Comparison of ENCODE assay signal across 8 mouse cellular contexts in the genomic region with DNA sequence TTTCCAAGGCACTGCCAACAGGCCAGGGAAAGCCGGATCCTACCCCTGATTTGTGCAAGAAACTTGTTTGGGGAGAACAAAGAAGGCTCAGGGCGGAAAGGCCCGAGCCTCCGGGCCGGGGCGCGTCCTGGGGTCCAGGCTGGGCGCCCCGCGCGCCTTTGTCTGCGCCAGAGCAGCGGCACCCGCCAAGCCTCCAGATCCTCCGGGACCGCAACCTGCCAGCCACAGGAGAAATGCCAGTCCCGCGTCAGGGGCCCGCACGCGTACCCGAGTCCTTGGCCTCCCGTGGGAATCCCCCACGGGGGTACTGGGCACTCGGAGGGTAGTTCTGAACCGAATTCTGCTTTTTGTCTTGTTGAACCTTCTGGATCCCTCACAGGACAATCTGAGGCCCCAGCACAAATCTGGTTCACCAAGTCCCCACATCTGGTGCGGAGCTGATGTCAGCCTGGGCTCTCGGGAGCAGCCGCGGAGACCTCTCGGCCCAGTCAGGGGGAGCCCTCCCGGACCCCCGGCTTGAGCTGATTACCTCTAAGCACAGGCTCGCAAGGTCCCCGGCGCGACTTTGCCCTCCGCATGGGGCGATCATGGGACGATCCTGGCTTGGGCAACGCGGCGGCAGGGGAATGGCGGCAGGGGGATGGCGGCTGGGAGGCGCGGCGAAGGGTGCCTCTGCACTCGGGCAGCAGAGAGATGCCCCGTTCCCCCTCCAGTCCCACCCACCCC. TPM values are rescaled to one million over a fixed set of nuclear protein-coding genes. Genes with fewer than 3 reads are reported as not detected.
DNase-seq lines count a peak whose midpoint lies in the region; ATAC-seq and TF ChIP-seq lines count a peak whose summit lies in the region.

No protein-coding gene starts in this region.

- H3K9me3 ChIP-seq in intestine, embryonic 14.5 days (ENCODE audit: control insufficient read depth, low read length) = 0 out of 2 replicates have a peak, but pooled peaks cover 2% of the 10 kb centered on the region

- no peaks in the 10 kb centered on the region for H3K36me3 ChIP-seq in intestine, embryonic 14.5 days (ENCODE audit: control insufficient read depth, insufficient read depth, low read length)

- TF ChIP-seq POLR2A in brain, embryonic 14.5 days (IDR thresholded peaks at IDR 0.05; ENCODE audit: borderline replicate concordance, extremely low read depth, insufficient read depth, insufficient read length, poor library complexity, severe bottlenecking) = peak; percentile 24; the same call in 1 of the 2 replicates
- TF ChIP-seq POLR2A in lung, adult 2 months (IDR thresholded peaks at IDR 0.05; ENCODE audit: borderline replicate concordance, extremely low read depth, low read depth, low read length) = no peak

- H3K4me1 ChIP-seq in intestine, embryonic 14.5 days (replicated peaks; ENCODE audit: control insufficient read depth, insufficient read depth, low read length) = peaks cover 27% of the 10 kb centered on the region
- H3K4me1 ChIP-seq in lung, adult 2 months (ENCODE audit: control insufficient read depth, insufficient read depth, low read length) = peaks cover 26% of the 10 kb centered on the region

- peak overlapping the region; percentile 87 for H3K27ac ChIP-seq in intestine, embryonic 14.5 days (ENCODE audit: low read depth)

- peak overlapping the region; percentile 97 for H3K9ac ChIP-seq in intestine, embryonic 14.5 days (ENCODE audit: low read length)

- no peaks in the 10 kb centered on the region for H3K27me3 ChIP-seq in intestine, embryonic 14.5 days (replicated peaks; ENCODE audit: control insufficient read depth, insufficient read depth, low read length)

- TF ChIP-seq CTCF in brain, embryonic 14.5 days (IDR thresholded peaks at IDR 0.05; ENCODE audit: borderline replicate concordance, extremely low read depth, insufficient read depth, insufficient read length) = no peak
- no peak for TF ChIP-seq CTCF in lung, adult 2 months (IDR thresholded peaks at IDR 0.05; ENCODE audit: insufficient read depth, low read length)

- ATAC-seq in intestine, embryonic 14.5 days (replicated peaks; ENCODE audit: low FRiP score, low TSS enrichment, low read depth) = peak; percentile 72

- peak overlapping the region; percentile 96 for H3K4me3 ChIP-seq in intestine, embryonic 14.5 days (ENCODE audit: low read depth, low read length)
- H3K4me3 ChIP-seq in lung, adult 2 months (replicated peaks; ENCODE audit: extremely low read depth, low read depth, low read length) = peak overlapping the region; percentile 95

- 0% methylated on average over 48 of the region's 50 CpGs for WGBS in intestine, embryonic 14.5 days
- 2% methylated on average over 50 of the region's 50 CpGs for WGBS in lung, adult 2 months

- peak; percentile 28 to 41 for DNase-seq in left cerebral cortex, adult 18-20 months (ENCODE audit: low spot score in 2 of 2)
- no peak for DNase-seq in left cerebral cortex, adult 11 months (ENCODE audit: low spot score)
- DNase-seq in brain, embryonic 14.5 days (ENCODE audit: low read depth) = peak; percentile 66
- peak; percentile 38 for DNase-seq in forelimb bud, embryonic 11.5 days (ENCODE audit: low read depth, low spot score)
- peak; percentile 89 for DNase-seq in intestine, embryonic 14.5 days (ENCODE audit: low spot score)
- peak; percentile 68 for DNase-seq in lung, adult 2 months
- DNase-seq in retina, postnatal 1 day = peak; percentile 71
- no peak for DNase-seq in thymus, postnatal 14 days

- peak overlapping the region; percentile 90 for H3K4me2 ChIP-seq in intestine, embryonic 14.5 days (ENCODE audit: low read length)

RNA-seq across cellular contexts. Expression of gene Amotl1, which starts 30.5 kb away (rescaled TPM):
- 10 to 100 TPM; 18.3 to 19.8 TPM for total RNA-seq in left cerebral cortex, adult 18-20 months (2021)
- 17.5 and 23.6 TPM in 2 replicates for polyA plus RNA-seq in brain, embryonic 14.5 days (2012; rRNA removed)
- polyA plus RNA-seq in intestine, embryonic 14.5 days (2014; fragmentation: Nextera tagmentation; extraction: Ambion mirVana) = 22.4 and 23.6 TPM in 2 replicates
- polyA plus RNA-seq in lung, adult 2 months (2012; rRNA removed) = 36.6 and 47.1 TPM in 2 replicates

Comparison
In these comparisons a context has a peak if more than half of its experiments do, and no peak if none do; other contexts are left out.
1. DNase-seq: peak in left cerebral cortex, adult 18-20 months (2 of 2), brain, embryonic 14.5 days (single experiment), forelimb bud, embryonic 11.5 days (single experiment), intestine, embryonic 14.5 days (single experiment), lung, adult 2 months (single experiment) and retina, postnatal 1 day (single experiment); none in left cerebral cortex, adult 11 months (single experiment) and thymus, postnatal 14 days (single experiment).